Mouse (Mus musculus): ENCODE measurements around the gene Eef1akmt3. TPM values are rescaled to one million over a fixed set of nuclear protein-coding genes. Genes with fewer than 3 reads are reported as not detected.

The Eef1akmt3 gene
- polyA plus RNA-seq, 1 experiment from 2014 or later: 0.51 TPM

GRCm38 (mm10) chr10:127061513-127061912 is 20.2 kb upstream of the Eef1akmt3 start:
- 65% methylated on average over 2 of the region's 2 CpGs for WGBS
- Histone ChIP-seq H3K9ac (replicated peaks) (peak overlapping the region; percentile 96), H3K9me3 (replicated peaks) (no peaks in the 10 kb centered on the region), H3K4me2 (peak overlapping the region; percentile 81), H3K4me1 (peaks cover 53% of the 10 kb centered on the region), H3K4me3 (replicated peaks) (peak overlapping the region; percentile 83), H3K27ac (replicated peaks) (peak overlapping the region; percentile 96), H3K36me3 (peaks cover 33% of the 10 kb centered on the region), H3K27me3 (replicated peaks) (no peaks in the 10 kb centered on the region)
- no peak for ATAC-seq (ENCODE audit: low FRiP score)

DNA sequence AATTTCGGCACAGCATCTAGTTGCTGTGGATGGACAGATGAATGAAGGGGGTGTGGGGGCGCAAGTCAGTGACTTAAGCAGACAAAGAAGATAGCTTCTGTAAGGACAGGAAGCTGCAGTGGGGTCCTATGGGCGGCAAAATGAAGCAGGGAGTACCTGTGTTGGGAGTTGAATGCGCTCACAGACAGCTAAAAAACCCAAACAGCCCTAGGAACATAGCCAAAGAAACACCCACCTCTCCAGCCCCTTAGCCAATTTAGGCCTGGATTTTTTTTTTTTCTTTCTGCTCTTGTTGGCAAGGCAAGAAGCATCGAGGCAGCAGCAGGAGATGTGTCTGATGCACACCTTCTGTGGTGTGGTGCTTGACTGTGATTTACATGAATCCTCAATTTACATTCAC is 19.8 kb upstream of the Eef1akmt3 start:
- Histone ChIP-seq H3K9ac (replicated peaks) (peak overlapping the region; percentile 96), H3K4me3 (replicated peaks) (peak overlapping the region; percentile 83), H3K4me1 (peaks cover 56% of the 10 kb centered on the region), H3K27me3 (replicated peaks) (no peaks in the 10 kb centered on the region), H3K27ac (replicated peaks) (peak overlapping the region; percentile 96), H3K4me2 (peak overlapping the region; percentile 81), H3K9me3 (replicated peaks) (no peaks in the 10 kb centered on the region), H3K36me3 (peaks cover 33% of the 10 kb centered on the region)
- no peak for ATAC-seq (ENCODE audit: low FRiP score)
- 28% methylated on average over 5 of the region's 5 CpGs for WGBS

DNA sequence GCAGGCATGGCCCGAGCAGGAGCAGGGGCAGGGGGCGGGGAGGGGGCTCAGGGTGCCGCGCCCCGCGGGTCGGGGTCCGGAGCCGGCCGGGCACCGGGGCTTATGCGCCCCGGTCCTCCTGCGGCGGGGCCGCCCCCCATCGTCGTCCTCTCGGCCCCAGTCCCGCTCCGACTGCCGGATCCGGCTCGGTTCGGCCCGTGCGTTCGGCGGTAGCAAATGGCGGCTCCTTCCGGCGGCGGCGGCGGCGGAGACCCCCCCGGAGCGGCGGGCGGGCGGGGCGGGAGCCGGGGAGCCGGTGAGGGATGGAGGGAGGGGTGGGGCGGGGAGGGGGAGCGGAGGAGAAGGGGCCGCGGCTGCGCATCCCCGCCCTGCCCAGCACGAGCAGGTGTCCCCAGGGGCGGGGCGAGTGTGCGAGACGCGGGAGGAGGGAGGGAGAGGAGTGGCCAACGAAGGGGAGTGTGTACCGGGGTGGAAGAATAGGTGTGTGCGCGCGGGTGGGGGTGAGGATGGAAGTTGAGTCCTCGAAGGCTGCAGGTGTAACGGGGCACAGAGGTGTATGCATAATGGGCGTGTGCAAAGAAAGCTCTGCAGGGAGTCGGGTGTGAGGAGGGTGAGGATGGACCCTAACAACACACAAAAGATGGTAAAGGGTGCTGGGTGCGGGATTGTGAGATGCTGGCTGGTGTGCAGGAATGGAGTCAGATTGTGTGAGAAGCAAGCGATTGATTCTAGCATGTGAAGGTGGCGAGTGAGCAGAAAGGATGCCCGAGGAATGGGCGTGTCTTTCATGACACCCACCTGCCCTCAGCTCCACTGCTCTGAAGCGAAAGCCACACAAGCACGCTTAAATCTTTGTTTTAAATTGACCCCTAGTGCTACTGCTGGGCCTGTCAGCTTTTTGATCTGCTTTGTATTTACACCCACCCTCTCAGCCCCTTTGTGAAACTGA is 18.9 kb upstream of the Eef1akmt3 start, which contains the start of gene March9:
Gene March9 (minus strand): TSS at position 217 of the 949 bp plus-strand sequence.
- ATAC-seq (ENCODE audit: low FRiP score): peak; percentile 48
- H3K27ac ChIP-seq (replicated peaks): peak within 1 kb of the TSS; percentile 96
- H3K36me3 ChIP-seq: peaks cover 33% of the 10 kb centered on the region
- WGBS: under 1% methylated on average over 48 of the region's 72 CpGs
- H3K27me3 ChIP-seq (replicated peaks): no peaks in the 10 kb centered on the region
- peak within 1 kb of the TSS; percentile 83 for H3K4me3 ChIP-seq (replicated peaks)
- H3K4me1 ChIP-seq: peaks cover 60% of the 10 kb centered on the region
- H3K4me2 ChIP-seq: peak within 1 kb of the TSS; percentile 81
- peak within 1 kb of the TSS; percentile 96 for H3K9ac ChIP-seq (replicated peaks)
- no peaks in the 10 kb centered on the region for H3K9me3 ChIP-seq (replicated peaks)

DNA sequence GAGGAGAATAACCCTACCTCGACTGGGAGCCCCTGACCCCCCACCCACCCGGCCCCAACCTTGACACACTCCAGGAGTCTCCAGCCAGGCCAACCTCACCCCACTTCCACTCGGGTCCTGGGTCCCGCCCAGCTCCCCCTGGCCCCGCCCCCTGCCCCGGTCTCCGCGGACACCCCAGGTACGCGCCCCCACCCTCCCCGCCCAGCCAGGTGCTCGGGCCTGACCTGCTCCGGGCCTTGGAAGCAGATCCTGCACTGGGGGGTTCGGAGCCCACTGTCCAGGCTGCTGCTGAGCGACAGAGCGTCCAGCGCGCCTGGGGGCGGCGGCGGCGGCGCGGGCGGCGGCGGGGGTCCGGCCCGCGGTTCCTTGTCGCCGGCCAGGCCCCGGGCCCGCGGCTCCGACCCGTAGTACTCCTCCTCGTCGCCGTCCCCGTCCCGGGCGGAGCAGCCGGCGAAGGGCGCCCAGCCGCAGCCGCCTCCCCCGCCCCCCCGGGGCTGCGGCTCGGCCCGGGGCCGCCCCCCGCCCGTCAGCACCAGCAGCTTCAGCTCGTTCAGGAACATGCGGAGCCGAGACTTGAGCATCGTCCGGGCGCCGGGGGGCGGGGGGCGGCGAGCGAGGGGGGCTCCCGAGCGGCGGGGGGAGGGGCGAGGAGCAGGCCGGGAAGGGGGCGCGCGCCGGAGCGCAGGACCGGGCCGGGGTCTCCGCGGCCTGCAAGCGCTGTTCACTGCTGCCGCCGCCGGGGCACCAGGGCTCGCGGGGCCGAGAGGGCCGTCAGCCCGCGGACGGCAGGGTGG is 18.1 kb upstream of the Eef1akmt3 start:
- Histone ChIP-seq H3K27me3 (replicated peaks) (no peaks in the 10 kb centered on the region), H3K9ac (replicated peaks) (peak overlapping the region; percentile 96), H3K4me2 (peak overlapping the region; percentile 81), H3K4me3 (replicated peaks) (peak overlapping the region; percentile 83), H3K9me3 (replicated peaks) (no peaks in the 10 kb centered on the region), H3K36me3 (peaks cover 36% of the 10 kb centered on the region), H3K27ac (replicated peaks) (peak overlapping the region; percentile 96), H3K4me1 (peaks cover 58% of the 10 kb centered on the region)
- ATAC-seq (ENCODE audit: low FRiP score): no peak
- WGBS: under 1% methylated on average over 63 of the region's 92 CpGs

- Histone ChIP-seq H3K27ac (replicated peaks) (no peak overlapping the region), H3K4me3 (replicated peaks) (peak overlapping the region; percentile 83), H3K9me3 (replicated peaks) (no peaks in the 10 kb centered on the region), H3K4me2 (peak overlapping the region; percentile 81), H3K4me1 (peaks cover 57% of the 10 kb centered on the region), H3K36me3 (peaks cover 41% of the 10 kb centered on the region), H3K9ac (replicated peaks) (peak overlapping the region; percentile 96), H3K27me3 (replicated peaks) (no peaks in the 10 kb centered on the region)
- 5% methylated on average over 8 of the region's 8 CpGs for WGBS
- ATAC-seq (ENCODE audit: low FRiP score): no peak
Observed at GRCm38 (mm10) chr10:127058708-127059107, 17.4 kb upstream of the Eef1akmt3 start.

DNA sequence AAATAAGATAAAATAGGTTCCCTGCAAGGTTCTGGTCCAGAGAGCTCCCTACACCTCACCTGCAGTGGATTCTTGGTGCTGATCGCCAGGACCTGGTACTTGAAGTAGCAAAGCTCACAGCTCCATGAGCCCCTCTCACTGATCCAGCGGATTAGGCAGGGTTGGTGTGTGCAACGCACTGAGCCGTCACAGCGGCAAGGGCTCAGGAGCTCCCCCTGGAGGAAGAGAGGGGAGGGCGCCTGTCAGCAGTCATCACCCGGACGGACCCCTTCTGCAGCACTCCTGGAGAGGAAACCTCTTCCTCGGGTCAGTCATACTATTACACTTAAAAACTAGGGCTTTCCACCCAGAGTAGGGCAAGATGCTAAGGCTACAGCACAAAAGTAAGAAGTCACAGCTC is 16.8 kb upstream of the Eef1akmt3 start:
- WGBS: 2% methylated on average over 9 of the region's 9 CpGs
- H3K9ac ChIP-seq (replicated peaks): peak overlapping the region; percentile 96; the same call in 1 of the 2 replicates

DNA sequence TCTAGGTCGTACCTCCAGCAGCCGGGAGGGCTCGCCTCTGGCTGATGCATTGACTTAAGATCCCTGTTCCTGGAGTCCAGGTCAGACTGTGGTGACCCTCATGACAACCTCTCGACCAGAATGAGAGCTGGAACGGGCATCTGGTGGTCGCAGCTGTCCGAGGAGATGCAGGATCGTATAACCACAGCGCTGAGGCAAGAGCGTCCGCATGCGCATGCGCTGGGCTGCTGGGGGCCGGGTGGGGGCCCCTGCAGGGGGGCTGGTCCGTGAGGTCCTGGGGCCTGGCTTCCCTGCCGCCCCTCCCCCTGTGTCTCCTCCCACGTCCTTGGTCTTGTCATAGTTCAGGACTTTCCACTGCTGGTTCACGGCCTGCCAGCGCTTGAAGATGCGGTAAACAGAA is 15.2 kb upstream of the Eef1akmt3 start:
- no peak overlapping the region for H3K4me2 ChIP-seq
- no peak overlapping the region for H3K27ac ChIP-seq (replicated peaks)
- H3K4me1 ChIP-seq: peaks cover 46% of the 10 kb centered on the region
- peaks cover 12% of the 10 kb centered on the region for H3K27me3 ChIP-seq (replicated peaks)
- H3K9ac ChIP-seq (replicated peaks): no peak overlapping the region
- no peaks in the 10 kb centered on the region for H3K9me3 ChIP-seq (replicated peaks)
- no peak for ATAC-seq (ENCODE audit: low FRiP score)
- WGBS: 88% methylated on average over 20 of the region's 20 CpGs
- no peak overlapping the region for H3K4me3 ChIP-seq (replicated peaks)
- peaks cover 50% of the 10 kb centered on the region for H3K36me3 ChIP-seq

More for the DNA sequence above, 16.8 kb upstream of the Eef1akmt3 start:
- Histone ChIP-seq H3K27me3 (replicated peaks) (no peaks in the 10 kb centered on the region), H3K9me3 (replicated peaks) (no peaks in the 10 kb centered on the region), H3K36me3 (peaks cover 47% of the 10 kb centered on the region), H3K27ac (replicated peaks) (no peak overlapping the region), H3K4me1 (peaks cover 57% of the 10 kb centered on the region), H3K4me2 (peak overlapping the region; percentile 81), H3K4me3 (replicated peaks) (peak overlapping the region; percentile 83)
- ATAC-seq (ENCODE audit: low FRiP score): no peak

DNA sequence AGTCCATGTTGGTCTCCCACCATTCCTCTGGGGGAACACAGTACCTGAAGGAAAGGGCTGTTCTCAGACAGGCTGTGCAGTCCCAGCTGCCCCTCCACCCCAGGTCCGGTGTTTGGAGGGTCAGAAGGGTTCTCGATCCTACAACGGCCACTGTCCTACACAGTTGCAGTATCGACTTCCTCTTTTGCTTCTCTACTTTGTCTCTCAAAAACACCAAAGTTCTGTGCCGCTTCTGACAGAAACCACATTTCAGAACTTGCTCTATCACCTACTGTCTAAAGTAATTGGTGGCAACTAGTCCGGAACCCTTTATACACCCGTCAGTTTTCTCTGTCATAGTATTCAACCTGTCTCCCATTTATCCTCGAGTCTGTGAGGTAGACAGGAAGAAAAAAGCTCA is 14.1 kb upstream of the Eef1akmt3 start:
- no peak overlapping the region for H3K9ac ChIP-seq (replicated peaks)
- peaks cover 35% of the 10 kb centered on the region for H3K4me1 ChIP-seq
- H3K36me3 ChIP-seq: peaks cover 50% of the 10 kb centered on the region
- H3K4me3 ChIP-seq (replicated peaks): no peak overlapping the region
- WGBS: 95% methylated on average over 8 of the region's 8 CpGs
- no peak overlapping the region for H3K4me2 ChIP-seq
- peaks cover 23% of the 10 kb centered on the region for H3K27me3 ChIP-seq (replicated peaks)
- no peaks in the 10 kb centered on the region for H3K9me3 ChIP-seq (replicated peaks)
- ATAC-seq (ENCODE audit: low FRiP score): no peak
- no peak overlapping the region for H3K27ac ChIP-seq (replicated peaks)

DNA sequence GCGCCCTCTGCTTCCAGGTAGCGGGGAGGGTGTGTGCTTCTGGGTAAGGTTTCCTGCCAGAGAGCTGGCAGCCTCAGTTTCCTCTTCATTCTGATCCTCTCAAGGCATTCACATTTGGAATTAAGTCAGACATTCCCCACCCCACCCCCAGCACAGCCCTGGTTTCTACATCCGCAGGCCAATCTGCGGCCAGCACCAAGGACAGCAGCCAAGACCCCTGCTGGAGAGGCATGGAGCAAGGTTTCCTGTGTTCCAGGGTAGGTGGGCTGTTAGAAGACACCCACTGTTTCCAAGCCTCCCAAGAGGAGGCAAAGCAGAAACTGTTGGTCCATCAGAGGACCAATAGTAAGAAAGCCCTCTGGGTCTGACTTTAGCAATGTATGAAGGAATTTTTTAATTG is 13.3 kb upstream of the Eef1akmt3 start:
- WGBS: 75% methylated on average over 4 of the region's 4 CpGs
- peaks cover 50% of the 10 kb centered on the region for H3K36me3 ChIP-seq
- no peak for ATAC-seq (ENCODE audit: low FRiP score)

DNA sequence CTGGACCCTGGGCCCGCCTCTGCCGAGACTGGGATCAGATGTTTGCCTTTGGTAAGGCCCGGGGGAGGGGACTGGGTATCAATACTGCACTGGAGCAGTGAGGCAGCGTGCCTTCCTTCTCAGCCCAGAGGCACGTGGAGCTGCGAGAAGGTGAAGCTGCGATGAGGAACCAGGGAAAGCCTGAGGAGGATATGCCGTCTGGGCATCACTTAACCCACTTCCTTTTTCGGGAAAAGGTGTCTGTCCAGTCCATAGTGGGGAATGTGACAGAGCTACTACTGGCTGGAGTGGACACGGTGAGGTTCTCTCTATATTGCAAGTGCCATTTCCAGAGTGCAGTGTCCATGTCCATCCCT is 8.8 kb upstream of the Eef1akmt3 start:
- no peak overlapping the region for H3K4me2 ChIP-seq
- H3K4me1 ChIP-seq: peaks cover 16% of the 10 kb centered on the region
- H3K27ac ChIP-seq (replicated peaks): no peak overlapping the region
- 23% methylated on average over 10 of the region's 10 CpGs for WGBS
- H3K27me3 ChIP-seq (replicated peaks): peaks cover 57% of the 10 kb centered on the region
- no peak overlapping the region for H3K4me3 ChIP-seq (replicated peaks)
- H3K9ac ChIP-seq (replicated peaks): no peak overlapping the region
- ATAC-seq (ENCODE audit: low FRiP score): no peak
- peaks cover 22% of the 10 kb centered on the region for H3K36me3 ChIP-seq
- H3K9me3 ChIP-seq (replicated peaks): no peaks in the 10 kb centered on the region

More for the DNA sequence above, 13.3 kb upstream of the Eef1akmt3 start:
- H3K27ac ChIP-seq (replicated peaks): no peak overlapping the region
- no peak overlapping the region for H3K4me2 ChIP-seq
- peaks cover 31% of the 10 kb centered on the region for H3K27me3 ChIP-seq (replicated peaks)
- H3K9ac ChIP-seq (replicated peaks): no peak overlapping the region
- H3K9me3 ChIP-seq (replicated peaks): no peaks in the 10 kb centered on the region
- H3K4me3 ChIP-seq (replicated peaks): no peak overlapping the region
- peaks cover 34% of the 10 kb centered on the region for H3K4me1 ChIP-seq

DNA sequence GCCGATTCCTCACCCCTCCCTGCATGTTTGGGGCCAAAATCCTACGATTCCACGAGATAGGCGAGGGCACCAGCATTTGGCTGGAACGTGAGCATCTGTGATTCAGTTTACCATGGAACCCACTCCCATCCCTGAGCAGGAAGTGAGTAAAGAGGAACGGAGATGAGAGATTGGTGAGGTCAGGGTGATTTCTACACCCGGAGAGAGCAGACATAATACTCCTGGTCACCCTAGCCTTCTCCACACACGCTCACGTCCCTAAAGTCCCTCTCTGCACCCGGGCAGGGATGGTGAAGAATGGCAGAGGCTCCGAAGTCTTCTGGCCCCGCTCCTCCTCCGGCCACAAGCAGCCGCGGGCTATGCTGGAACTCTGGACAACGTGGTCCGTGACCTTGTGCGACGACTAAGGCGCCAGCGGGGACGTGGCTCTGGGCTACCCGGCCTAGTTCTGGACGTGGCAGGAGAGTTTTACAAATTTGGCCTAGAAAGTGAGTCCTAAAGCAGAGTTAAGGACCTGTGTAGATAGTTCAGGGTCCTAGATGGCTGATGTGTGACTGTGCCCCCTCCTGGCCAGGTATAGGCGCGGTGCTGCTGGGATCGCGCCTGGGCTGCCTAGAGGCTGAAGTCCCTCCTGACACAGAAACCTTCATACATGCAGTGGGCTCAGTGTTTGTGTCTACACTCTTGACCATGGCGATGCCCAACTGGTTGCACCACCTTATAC is 8.2 kb upstream of the Eef1akmt3 start:
- 2% methylated on average over 29 of the region's 29 CpGs for WGBS
- peaks cover 57% of the 10 kb centered on the region for H3K27me3 ChIP-seq (replicated peaks)

More for the DNA sequence above, 8.2 kb upstream of the Eef1akmt3 start:
- Histone ChIP-seq H3K9ac (replicated peaks) (no peak overlapping the region; the same call in 1 of the 2 replicates), H3K9me3 (replicated peaks) (no peaks in the 10 kb centered on the region), H3K4me3 (replicated peaks) (no peak overlapping the region), H3K27ac (replicated peaks) (no peak overlapping the region), H3K4me1 (peaks cover 12% of the 10 kb centered on the region), H3K36me3 (peaks cover 21% of the 10 kb centered on the region), H3K4me2 (peak overlapping the region; percentile 4)
- ATAC-seq (ENCODE audit: low FRiP score): no peak

All from neural tube, embryonic 15.5 days (tissue).